Mouse (Mus musculus): ENCODE data around the gene Lrfn4. TPM values are rescaled to one million over a fixed set of nuclear protein-coding genes. Genes with fewer than 3 reads are reported as not detected.

Gene Lrfn4
- total RNA-seq, 2 experiments from 2014 or later: 5.5 to 6.9 TPM

DNA sequence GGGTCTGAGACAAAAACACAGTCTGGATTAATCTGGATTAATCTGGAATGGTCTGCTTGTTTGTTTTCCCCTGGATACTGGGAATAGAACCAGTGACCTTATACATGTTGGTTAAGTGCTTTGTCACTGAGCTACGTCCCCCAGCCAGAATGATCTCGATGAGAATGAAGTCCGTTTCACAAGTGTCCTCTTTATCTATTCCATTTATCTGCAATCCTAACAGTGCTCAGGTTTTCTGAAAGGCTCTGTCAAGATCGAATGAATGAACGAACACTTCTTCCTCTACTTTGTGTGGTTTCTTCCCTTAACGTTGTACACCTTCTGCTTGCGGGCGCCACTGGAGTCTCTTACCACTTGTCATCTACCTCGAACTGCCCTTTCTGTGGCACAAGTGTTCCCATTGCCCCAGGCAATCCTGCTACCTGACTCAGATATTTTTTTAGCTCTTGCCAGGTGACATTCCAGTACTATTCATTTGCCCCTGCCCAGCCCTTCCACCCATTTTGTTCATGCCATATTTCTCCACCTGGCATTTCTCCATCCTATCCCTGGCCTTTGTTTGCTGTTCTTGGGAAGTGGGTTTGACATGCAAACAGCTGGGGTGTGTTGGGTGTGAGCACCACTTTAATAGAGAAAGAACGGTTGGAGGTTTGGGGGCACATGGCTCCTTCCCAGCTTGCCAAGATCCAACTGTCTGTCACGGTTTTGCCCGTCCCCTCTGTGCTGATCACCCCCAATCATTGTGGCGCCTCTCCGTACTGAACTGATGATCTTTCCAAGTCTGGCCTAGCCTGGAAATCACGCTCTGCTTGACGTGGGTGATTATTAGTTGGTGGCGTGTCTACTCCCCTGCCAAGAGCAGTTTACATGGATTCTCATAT lies 45.9 kb downstream of the Lrfn4 start:
- no peak for DNase-seq

DNA sequence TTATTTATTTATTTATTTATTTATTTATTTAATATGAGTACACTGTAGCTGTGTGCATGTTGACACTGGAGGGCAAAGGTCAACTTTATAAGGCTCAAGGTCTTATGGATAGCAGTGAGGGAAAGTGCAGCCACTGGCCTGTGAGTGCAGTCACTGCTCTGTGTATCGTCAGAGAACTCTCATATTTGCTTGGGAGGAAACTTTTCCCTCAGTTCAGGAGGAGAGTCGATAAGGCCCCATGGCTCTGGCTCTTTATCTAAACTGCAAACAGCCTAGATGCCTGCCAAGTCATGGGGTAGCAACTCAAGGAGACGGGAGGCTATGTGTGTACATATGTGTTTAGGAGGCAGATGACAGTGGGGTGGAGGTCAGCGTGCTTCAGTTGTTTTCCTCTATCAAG lies 46.6 kb downstream of the Lrfn4 start:
- DNase-seq: no peak

DNA sequence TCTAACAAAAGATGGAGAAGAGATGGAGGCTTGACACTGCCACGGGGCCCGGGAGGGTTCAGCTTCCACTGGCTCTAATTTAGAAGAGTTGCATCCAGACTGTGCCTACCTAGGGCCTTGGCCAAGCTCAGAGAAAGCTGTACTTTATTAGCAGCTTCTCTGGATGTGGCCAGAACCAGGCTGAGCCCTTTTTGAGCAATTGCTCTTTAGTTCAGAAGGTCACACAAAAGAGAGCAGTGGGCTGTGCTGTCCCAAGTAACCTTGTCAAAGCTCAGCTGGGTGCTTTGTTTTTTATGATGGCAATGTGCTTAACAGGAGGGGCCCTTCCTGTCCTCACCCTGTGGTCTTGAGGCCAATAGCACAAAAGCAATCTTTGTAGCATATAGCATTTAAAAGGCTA lies 47.8 kb downstream of the Lrfn4 start:
- DNase-seq: no peak

DNA sequence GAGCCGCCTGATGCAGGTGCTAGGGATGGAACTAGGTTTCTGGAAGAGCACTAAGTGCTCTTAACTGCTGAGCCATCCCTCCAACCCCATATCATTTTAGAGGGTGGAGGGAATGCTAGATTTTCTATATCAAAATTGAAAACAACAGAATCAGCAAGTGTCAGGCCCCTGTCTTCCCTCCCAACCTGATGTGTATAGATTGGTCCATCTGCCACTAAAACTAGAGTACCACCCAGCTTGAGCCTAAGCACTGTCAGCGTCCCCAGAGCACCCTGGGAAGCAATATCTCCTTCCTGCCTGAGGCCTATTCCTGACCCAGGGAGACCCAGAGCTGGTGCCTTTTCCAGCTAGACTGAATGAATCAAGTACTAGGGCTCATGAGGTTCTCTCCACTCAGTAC lies 48.6 kb downstream of the Lrfn4 start:
- DNase-seq: no peak

DNA sequence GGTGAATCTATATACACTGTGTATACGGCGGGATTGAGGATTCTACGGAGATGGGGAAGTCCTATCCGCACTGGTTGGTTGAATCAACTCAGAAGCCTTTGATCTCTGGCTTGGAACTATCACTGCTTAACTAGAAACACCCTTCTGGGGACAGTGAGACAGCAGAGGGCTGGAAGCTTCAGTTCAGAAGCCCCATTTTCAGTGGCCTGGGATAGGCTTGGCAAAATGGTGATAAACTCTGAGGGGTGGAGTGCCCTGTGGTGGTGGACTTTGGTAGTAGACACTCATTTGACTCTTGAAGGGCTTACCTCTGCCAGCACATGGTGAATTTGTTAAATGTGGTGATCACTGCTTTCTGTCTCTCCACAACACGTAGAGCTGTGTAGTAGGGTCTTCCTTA lies 49.8 kb downstream of the Lrfn4 start:
- DNase-seq: no peak

Small RNA genes lying within 50 kb of the gene (microRNA-seq; reads per million reads assigned to microRNA genes)
- gene Mir6986: 1.5 reads per million

Other genes starting within 250 kb of the Lrfn4 start
- 100 to 1,000 TPM in 1 of 2 experiments, 10 to 100 TPM in 1; 86.7 to 107 TPM for gene Kdm2a, start 217.4 kb downstream of the Lrfn4 start, total RNA-seq (2021)
- 10 to 100 TPM; 25.8 to 26.8 TPM for gene Rhod, start 176.2 kb downstream of the Lrfn4 start, total RNA-seq (2021)
- gene Syt12, start 138.2 kb downstream of the Lrfn4 start, total RNA-seq (2021): 10 to 100 TPM; 66.1 to 69.9 TPM
- gene 2010003K11Rik, start 117.1 kb downstream of the Lrfn4 start, total RNA-seq (2021): 10 to 100 TPM; 25.2 to 36.9 TPM
- 100 to 1,000 TPM; 683 to 762 TPM for gene Pcx, start 105.2 kb downstream of the Lrfn4 start, total RNA-seq (2021)
- gene Rce1, start 10.0 kb upstream of the Lrfn4 start, total RNA-seq (2021): 10 to 100 TPM; 36.2 to 38.3 TPM
- under 1 TPM in 1 of 2 experiments, not detected in 1; 0.13 TPM for gene Gm960, start 83.0 kb upstream of the Lrfn4 start, total RNA-seq (2021)
- under 1 TPM; 0.49 to 0.53 TPM for gene Sptbn2, start 95.5 kb upstream of the Lrfn4 start, total RNA-seq (2021)
- 10 to 100 TPM; 16.4 to 17.1 TPM for gene Rbm4b, start 140.8 kb upstream of the Lrfn4 start, total RNA-seq (2021)
- gene Rbm4, start 178.2 kb upstream of the Lrfn4 start, total RNA-seq (2021): 10 to 100 TPM; 57.6 to 68.1 TPM
- 10 to 100 TPM; 24.5 to 25.1 TPM for gene Gm21992, start 195.9 kb upstream of the Lrfn4 start, total RNA-seq (2021)
- gene Rbm14, start 196.0 kb upstream of the Lrfn4 start, total RNA-seq (2021): 10 to 100 TPM; 48.7 to 60.3 TPM
- gene Ccs, start 223.7 kb upstream of the Lrfn4 start, total RNA-seq (2021): 100 to 1,000 TPM; 112 to 121 TPM
- gene Ccdc87, start 223.7 kb upstream of the Lrfn4 start, total RNA-seq (2021): under 1 TPM in 1 of 2 experiments, not detected in 1; 0.20 TPM
- gene Ctsf, start 239.5 kb upstream of the Lrfn4 start, total RNA-seq (2021): 100 to 1,000 TPM; 332 to 462 TPM

All from adrenal gland, postnatal 36 days (tissue).